Mouse (Mus musculus) kidney, adult 10 weeks (tissue): Measurements from ENCODE around the gene Trim39. TPM values are rescaled to one million over a fixed set of nuclear protein-coding genes. Genes with fewer than 3 reads are reported as not detected.

Experiments
- polyA plus RNA-seq: library from polyadenylated mRNA; stranded (reverse); fragments of 350-450 nt; fragmentation: Illumina TruSeq; extraction: RNeasy Lipid Tissue Mini Kit (QIAGEN cat#74804); gene quantifications from one replicate; pipeline ENCODE4 v1.2.3, GENCODE M21; 2014; ENCODE audit warnings: low read depth, low replicate concordance

The Trim39 gene
- 10.6 TPM for polyA plus RNA-seq

GRCm38 (mm10) chr17:36271586-36272256, at the start of gene Trim39:
TSS of gene Trim39 (minus strand) at chr17:36272247.

DNA sequence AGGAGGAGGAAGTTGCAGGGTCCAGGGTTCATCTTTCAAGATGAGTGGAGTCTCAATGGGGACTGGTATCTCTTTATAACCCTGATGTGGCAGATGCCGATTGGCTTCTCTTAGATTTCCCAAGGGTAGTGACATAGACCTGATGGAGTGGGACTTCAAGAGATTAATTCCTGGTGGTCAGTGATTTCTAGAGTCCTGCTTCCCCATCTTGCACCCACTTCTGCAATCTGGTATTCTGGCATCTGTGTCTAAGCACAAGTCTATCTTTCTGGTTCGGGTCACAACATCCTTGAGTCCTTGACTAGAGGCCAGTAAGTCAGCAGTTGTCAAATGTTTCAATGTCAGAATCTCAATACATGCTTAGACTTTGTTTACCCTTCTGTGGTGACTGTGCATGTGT, 14.3 kb upstream of the Trim39 start, which contains the start of gene H2-M10.2:
H2-M10.2 (minus strand) TSS at position 101 of the 400 bp plus-strand sequence.

DNA sequence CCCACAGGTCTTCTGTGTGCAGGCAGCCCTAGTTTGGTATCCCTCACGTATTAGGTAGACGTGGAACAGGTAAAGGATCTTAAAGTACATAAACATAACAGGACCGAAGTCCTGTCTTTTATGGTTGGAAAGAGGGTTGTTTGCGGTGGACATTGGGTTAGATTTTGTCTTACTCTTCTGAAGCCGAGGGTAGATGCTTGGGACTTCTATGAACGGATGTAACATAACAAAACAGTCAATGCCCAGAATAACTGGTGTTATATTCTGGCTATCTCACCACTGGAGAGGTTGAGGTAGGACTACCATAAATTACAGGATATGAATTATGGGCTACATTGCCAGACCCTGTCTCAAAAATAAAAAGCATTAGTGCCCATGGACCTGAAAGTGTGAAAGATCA, 14.1 kb downstream of the Trim39 start, which contains the start of gene Rpp21:
Rpp21 (minus strand) TSS at position 101 of the 400 bp plus-strand sequence.

Other genes starting within 250 kb of the Trim39 start
- 6.1 TPM for gene H2-T23, start 239.4 kb downstream of the Trim39 start, polyA plus RNA-seq
- gene H2-T22, start 229.5 kb downstream of the Trim39 start, polyA plus RNA-seq: 17.7 TPM
- gene Gm6034, start 229.3 kb downstream of the Trim39 start, polyA plus RNA-seq: not detected
- 0.89 TPM for gene Gm11127, start 213.9 kb downstream of the Trim39 start, polyA plus RNA-seq
- gene Gm19684, start 150.6 kb downstream of the Trim39 start, polyA plus RNA-seq: not detected
- gene Gm7030, start 142.8 kb downstream of the Trim39 start, polyA plus RNA-seq: not detected
- not detected for gene Gm8909, start 103.7 kb downstream of the Trim39 start, polyA plus RNA-seq
- gene H2-T3, start 82.0 kb downstream of the Trim39 start, polyA plus RNA-seq: not detected
- gene Rpp21, start 14.2 kb downstream of the Trim39 start, polyA plus RNA-seq: 3.7 TPM
- gene H2-M10.2, start 14.2 kb upstream of the Trim39 start, polyA plus RNA-seq: not detected
- not detected for gene H2-M10.1, start 53.9 kb upstream of the Trim39 start, polyA plus RNA-seq
- gene H2-M10.3, start 96.2 kb upstream of the Trim39 start, polyA plus RNA-seq: not detected
- gene H2-M10.4, start 190.1 kb upstream of the Trim39 start, polyA plus RNA-seq: not detected